Mouse (Mus musculus) limb, embryonic 14.5 days (tissue): ENCODE measurements around the gene Fscn3. TPM values are rescaled to one million over a fixed set of nuclear protein-coding genes. Genes with fewer than 3 reads are reported as not detected.

Experiments used
- ATAC-seq: fragments of 200-750 bp; cut with Nextera tagmentation; 2 replicates; pipeline ENCODE4 v1.8.0; 2017; ENCODE audit warnings: low read depth, moderate number of reproducible peaks, moderate TSS enrichment; ENCODE audit not compliant: low FRiP score
- DNase-seq: peaks from one replicate; pipeline ENCODE4 v3.0.0-alpha.2; 2015; ENCODE audit warnings: low spot score
- H3K27ac ChIP-seq: fragments of 300-500 bp; sonication (generic); replicated peaks from 2 replicates; pipeline ENCODE4 v1.5.1; 2014; ENCODE audit warnings: low read depth, mild to moderate bottlenecking, low read length, moderate library complexity, mixed read lengths
- H3K27me3 ChIP-seq: fragments of 300-500 bp; sonication (generic); 2 replicates; pipeline ENCODE4 v1.6.1; 2014; ENCODE audit warnings: low read length, mixed read lengths; ENCODE audit not compliant: control insufficient read depth, insufficient read depth
- H3K36me3 ChIP-seq: fragments of 300-500 bp; sonication (generic); 2 replicates; pipeline ENCODE4 v1.6.1; 2014; ENCODE audit warnings: mild to moderate bottlenecking, low read length, moderate library complexity, mixed read lengths; ENCODE audit not compliant: control insufficient read depth, insufficient read depth
- H3K4me1 ChIP-seq: fragments of 300-500 bp; sonication (generic); 2 replicates; pipeline ENCODE4 v1.6.1; 2014; ENCODE audit warnings: antibody characterized with exemption, low read length, mixed read lengths; ENCODE audit not compliant: control insufficient read depth, insufficient read depth
- H3K4me2 ChIP-seq: fragments of 300-500 bp; sonication (generic); replicated peaks from 2 replicates; pipeline ENCODE4 v1.6.1; 2014; ENCODE audit warnings: low read depth, mild to moderate bottlenecking, low read length, moderate library complexity; ENCODE audit not compliant: severe bottlenecking
- H3K4me3 ChIP-seq: fragments of 300-500 bp; sonication (generic); replicated peaks from 2 replicates; pipeline ENCODE4 v1.5.1; 2014; ENCODE audit warnings: low read length
- H3K9ac ChIP-seq: fragments of 300-500 bp; sonication (generic); 2 replicates; pipeline ENCODE4 v1.6.1; 2014; ENCODE audit warnings: mild to moderate bottlenecking, low read depth, low read length, moderate library complexity; ENCODE audit not compliant: severe bottlenecking
- H3K9me3 ChIP-seq: fragments of 300-500 bp; sonication (generic); 2 replicates; pipeline ENCODE4 v1.6.1; 2016; ENCODE audit warnings: low read length; ENCODE audit not compliant: control insufficient read depth
- POLR2A ChIP-seq: fragments of 200-500 bp; IDR thresholded peaks from 2 replicates; pipeline ENCODE4 v1.8.0; 2012; ENCODE audit warnings: inconsistent platforms, mild to moderate bottlenecking, moderate library complexity, borderline replicate concordance; ENCODE audit not compliant: insufficient read depth, insufficient read length; ENCODE audit errors: extremely low read depth
- WGBS: fragments of 180-500 bp; shearing (Covaris S2); extraction: QIAGEN DNeasy Blood & Tissue Kit; methylation state at CpG from one replicate; pipeline ENCODE4 v1.1.7; 2014; 5-methylcytosine and 5-hydroxymethylcytosine counted together
- polyA plus RNA-seq, 2 experiments: library from polyadenylated mRNA; depleted of rRNA in 1 of 2; stranded (reverse) in 1 of 2; unstranded in 1 of 2; fragments of >200 nt; fragmentation: Nextera tagmentation in 1 of 2; extraction: Ambion mirVana in 1 of 2; gene quantifications; 2 replicates each; pipeline versions ENCODE4 v1.2.1 to v1.2.3; 2012 to 2014

Gene Fscn3
- polyA plus RNA-seq, 2 experiments, result 0.11 TPM; not detected in 1

DNA sequence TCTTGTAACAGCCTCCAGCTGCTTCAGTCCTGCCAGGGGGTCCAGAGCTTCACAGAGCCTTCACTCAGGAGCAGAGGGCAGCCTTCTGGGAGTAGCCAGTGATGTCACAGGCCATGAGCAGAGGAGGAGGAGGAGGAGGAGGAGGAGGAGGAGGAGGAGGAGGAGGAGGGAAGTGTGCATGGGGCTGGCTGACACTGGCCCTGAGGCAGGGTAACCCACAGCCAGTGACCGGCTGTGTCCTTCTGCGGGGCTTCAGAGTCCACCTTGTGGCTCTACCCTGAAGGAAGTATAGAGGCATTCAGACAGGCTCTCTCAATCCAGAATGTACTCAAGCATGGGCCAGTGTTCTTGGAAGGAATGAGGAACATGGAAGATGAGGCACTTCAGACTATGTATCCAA is 21.7 kb downstream of the Fscn3 start, which contains the start of gene Pax4:
Gene Pax4, minus strand, starts transcription at position 101 of the 400 bp plus-strand sequence.
- Histone ChIP-seq H3K27me3 (peaks cover 28% of the 10 kb centered on the region), H3K36me3 (no peaks in the 10 kb centered on the region), H3K4me1 (no peaks in the 10 kb centered on the region), H3K27ac (no peak within 1 kb of the TSS), H3K4me2 (no peak within 1 kb of the TSS), H3K4me3 (no peak within 1 kb of the TSS), H3K9me3 (no peaks in the 10 kb centered on the region), H3K9ac (no peak within 1 kb of the TSS)
- DNase-seq (no peak), ATAC-seq (no peak)
- no peak for TF ChIP-seq POLR2A
- 63% methylated on average over 2 of the region's 2 CpGs for WGBS

DNA sequence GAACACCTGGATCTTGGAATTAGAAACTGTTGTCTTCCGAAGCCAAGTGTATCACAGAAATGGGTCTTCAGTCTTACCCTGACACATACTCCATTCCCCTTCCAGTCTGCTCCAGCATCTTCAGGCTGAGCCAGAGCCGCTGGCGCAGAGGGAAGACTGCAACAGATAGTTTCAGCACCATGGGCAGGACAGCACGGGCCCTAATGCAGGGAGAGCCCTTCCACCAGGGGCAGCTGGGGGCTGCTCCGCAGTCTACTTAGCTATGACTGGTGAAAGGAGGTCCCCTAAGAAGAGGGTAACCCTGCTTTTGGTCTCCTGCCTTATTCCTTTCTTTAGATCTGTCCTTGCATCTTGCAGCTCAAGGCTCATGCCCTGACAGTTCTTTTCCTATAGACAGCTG is 22.9 kb downstream of the Fscn3 start:
- H3K4me1 ChIP-seq, result no peaks in the 10 kb centered on the region
- WGBS, result 16% methylated on average over 5 of the region's 5 CpGs
- no peak for TF ChIP-seq POLR2A
- H3K9ac ChIP-seq, result no peak overlapping the region
- DNase-seq (no peak), ATAC-seq (no peak)
- peaks cover 28% of the 10 kb centered on the region for H3K27me3 ChIP-seq
- H3K36me3 ChIP-seq, result no peaks in the 10 kb centered on the region
- H3K27ac ChIP-seq, result no peak overlapping the region
- H3K4me3 ChIP-seq, result no peak overlapping the region
- H3K9me3 ChIP-seq, result no peaks in the 10 kb centered on the region
- H3K4me2 ChIP-seq, result no peak overlapping the region

DNA sequence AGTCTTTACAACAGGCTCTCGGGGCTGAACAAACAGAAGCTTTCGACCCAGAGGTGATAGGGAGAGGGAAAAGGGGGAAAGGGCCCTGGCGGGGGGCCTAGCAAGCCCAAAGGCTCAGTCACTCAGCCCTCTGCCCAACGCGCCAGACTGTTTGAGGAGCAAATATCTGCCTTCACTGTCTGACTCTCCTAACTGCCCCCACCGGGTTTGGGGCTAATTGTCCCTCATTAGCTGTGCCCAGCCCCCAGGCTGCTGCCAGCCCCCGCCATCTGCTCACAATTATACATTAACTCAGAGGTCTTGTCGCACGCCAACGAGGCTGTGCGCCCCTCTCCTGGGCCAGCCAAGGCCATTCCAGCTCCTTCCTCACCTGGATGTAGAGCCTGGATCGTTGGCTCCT is 23.4 kb downstream of the Fscn3 start:
- Histone ChIP-seq H3K4me3 (no peak overlapping the region), H3K9me3 (no peaks in the 10 kb centered on the region), H3K4me1 (no peaks in the 10 kb centered on the region), H3K9ac (no peak overlapping the region), H3K27me3 (peaks cover 28% of the 10 kb centered on the region), H3K36me3 (no peaks in the 10 kb centered on the region), H3K4me2 (no peak overlapping the region), H3K27ac (no peak overlapping the region)
- ATAC-seq, result no peak
- TF ChIP-seq POLR2A, result no peak
- WGBS, result under 1% methylated on average over 12 of the region's 12 CpGs
- DNase-seq, result no peak

DNA sequence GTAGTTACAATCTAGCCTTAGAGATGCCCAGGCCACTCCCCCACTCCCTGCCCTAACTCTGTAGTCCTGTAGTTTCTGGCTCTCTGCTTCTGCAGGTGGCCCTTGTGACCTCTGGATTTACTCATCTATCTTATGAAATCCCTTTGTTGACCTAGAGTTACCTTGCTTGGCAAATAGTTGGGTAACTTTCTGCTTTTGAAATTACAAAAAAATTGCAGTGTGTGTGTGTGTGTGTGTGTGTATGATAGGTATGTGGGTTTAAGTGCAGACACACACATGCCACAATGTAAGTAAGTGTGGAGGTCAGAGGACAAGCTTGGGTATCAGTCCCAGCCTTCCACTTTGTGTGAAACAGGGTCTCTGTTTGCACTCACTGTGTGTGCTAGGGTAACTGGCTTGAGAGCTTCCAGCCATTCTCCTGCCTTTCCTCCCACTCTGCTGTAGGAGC is 31.7 kb downstream of the Fscn3 start:
- H3K4me1 ChIP-seq, result no peaks in the 10 kb centered on the region
- H3K27ac ChIP-seq, result no peak overlapping the region
- no peak for TF ChIP-seq POLR2A
- no peaks in the 10 kb centered on the region for H3K27me3 ChIP-seq
- DNase-seq (no peak), ATAC-seq (no peak)
- H3K4me3 ChIP-seq, result no peak overlapping the region
- H3K9ac ChIP-seq, result no peak overlapping the region
- H3K9me3 ChIP-seq, result no peaks in the 10 kb centered on the region
- no peaks in the 10 kb centered on the region for H3K36me3 ChIP-seq
- no peak overlapping the region for H3K4me2 ChIP-seq

DNA sequence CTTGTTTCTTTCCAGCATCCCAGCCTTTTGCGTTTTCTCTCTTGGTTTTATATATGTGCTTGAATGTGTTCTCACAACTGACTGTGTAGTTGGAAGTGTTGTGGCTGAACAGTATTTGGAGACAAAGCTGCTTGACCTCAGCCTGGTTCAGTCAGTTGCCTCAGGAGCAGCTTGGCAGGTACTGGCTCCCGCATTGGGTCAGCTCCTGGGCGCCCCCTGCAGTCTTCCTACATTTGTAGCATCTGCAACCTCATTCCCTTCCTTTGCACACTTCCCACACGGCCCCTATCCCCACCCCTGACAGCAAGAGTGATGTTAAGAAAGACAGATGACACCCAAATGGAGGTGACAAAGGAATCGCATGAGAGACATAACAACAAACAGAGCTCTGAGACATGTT is 32.9 kb downstream of the Fscn3 start:
- ATAC-seq, result no peak
- DNase-seq, result peak; percentile 28

DNA sequence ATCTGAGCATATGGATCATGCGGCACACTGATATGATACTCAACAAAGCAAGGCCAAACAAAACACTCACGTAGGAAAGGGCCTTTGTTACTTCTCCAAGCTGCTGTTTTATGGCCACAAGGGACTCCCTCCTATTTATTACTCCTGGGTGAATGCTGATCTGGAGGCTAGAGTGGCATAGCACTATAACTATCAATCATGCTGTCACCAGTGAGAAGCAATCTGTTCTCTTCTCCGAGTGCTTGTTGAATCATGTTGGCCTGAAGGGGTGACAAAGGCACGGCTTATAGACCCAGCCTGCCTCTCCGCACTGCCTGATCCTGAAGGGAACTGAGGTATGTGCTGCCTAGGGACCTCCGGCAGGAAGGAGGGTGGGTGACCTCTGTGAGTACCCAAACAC is 37.0 kb downstream of the Fscn3 start:
- H3K27ac ChIP-seq, result no peak overlapping the region
- H3K4me3 ChIP-seq, result no peak overlapping the region
- ATAC-seq (no peak), DNase-seq (no peak)
- H3K27me3 ChIP-seq, result no peaks in the 10 kb centered on the region
- no peak overlapping the region for H3K4me2 ChIP-seq
- H3K9me3 ChIP-seq, result no peaks in the 10 kb centered on the region
- no peaks in the 10 kb centered on the region for H3K4me1 ChIP-seq
- no peak for TF ChIP-seq POLR2A
- no peak overlapping the region for H3K9ac ChIP-seq
- WGBS, result 16% methylated on average over 6 of the region's 6 CpGs
- no peaks in the 10 kb centered on the region for H3K36me3 ChIP-seq

More for the DNA sequence above, 32.9 kb downstream of the Fscn3 start:
- no peak overlapping the region for H3K27ac ChIP-seq
- no peaks in the 10 kb centered on the region for H3K4me1 ChIP-seq
- no peak overlapping the region for H3K4me3 ChIP-seq
- WGBS, result 4% methylated on average over 5 of the region's 5 CpGs
- H3K36me3 ChIP-seq, result no peaks in the 10 kb centered on the region
- H3K27me3 ChIP-seq, result no peaks in the 10 kb centered on the region
- no peak overlapping the region for H3K9ac ChIP-seq
- TF ChIP-seq POLR2A, result no peak
- H3K9me3 ChIP-seq, result no peaks in the 10 kb centered on the region
- no peak overlapping the region for H3K4me2 ChIP-seq
